Mouse (Mus musculus): Measurements from ENCODE around the gene Chmp6.

Gene Chmp6

GRCm38 (mm10) chr11:119937216-119937615 lies 24.0 kb downstream of the Chmp6 start:
- DNase-seq (ENCODE audit: low read depth, low spot score), result no peak

GRCm38 (mm10) chr11:119937772-119938502 lies 24.7 kb downstream of the Chmp6 start:
- DNase-seq (ENCODE audit: low read depth, low spot score), result no peak

- no peak for DNase-seq (ENCODE audit: low read depth, low spot score)
These were observed 26.0 kb downstream of the Chmp6 start for GRCm38 (mm10) chr11:119939073-119939710.

- no peak for DNase-seq (ENCODE audit: low read depth, low spot score)
These were observed 26.5 kb downstream of the Chmp6 start for GRCm38 (mm10) chr11:119939711-119940106.

- DNase-seq (ENCODE audit: low read depth, low spot score), result no peak
These were observed 26.9 kb downstream of the Chmp6 start for GRCm38 (mm10) chr11:119940142-119940541.

GRCm38 (mm10) chr11:119941794-119942193 lies 28.6 kb downstream of the Chmp6 start:
- no peak for DNase-seq (ENCODE audit: low read depth, low spot score)

GRCm38 (mm10) chr11:119942201-119942726 lies 29.0 kb downstream of the Chmp6 start:
- DNase-seq (ENCODE audit: low read depth, low spot score), result no peak

- DNase-seq (ENCODE audit: low read depth, low spot score), result peak; percentile 99
These were observed 29.6 kb downstream of the Chmp6 start, which contains the start of gene Baiap2 for GRCm38 (mm10) chr11:119942727-119943427. Gene Baiap2 (plus strand): TSS chr11:119942763.

GRCm38 (mm10) chr11:119943428-119943988 lies 30.3 kb downstream of the Chmp6 start:
- peak; percentile 56 for DNase-seq (ENCODE audit: low read depth, low spot score)

- DNase-seq (ENCODE audit: low read depth, low spot score), result no peak
These were observed 32.1 kb downstream of the Chmp6 start for GRCm38 (mm10) chr11:119945343-119945742.

GRCm38 (mm10) chr11:119947426-119947825 lies 34.2 kb downstream of the Chmp6 start:
- DNase-seq (ENCODE audit: low read depth, low spot score), result no peak

GRCm38 (mm10) chr11:119947897-119948296 lies 34.7 kb downstream of the Chmp6 start:
- no peak for DNase-seq (ENCODE audit: low read depth, low spot score)

GRCm38 (mm10) chr11:119948305-119948704 lies 35.1 kb downstream of the Chmp6 start:
- no peak for DNase-seq (ENCODE audit: low read depth, low spot score)

GRCm38 (mm10) chr11:119948803-119949202 lies 35.6 kb downstream of the Chmp6 start:
- DNase-seq (ENCODE audit: low read depth, low spot score), result no peak

GRCm38 (mm10) chr11:119950535-119950934 lies 37.3 kb downstream of the Chmp6 start:
- no peak for DNase-seq (ENCODE audit: low read depth, low spot score)

GRCm38 (mm10) chr11:119951326-119951725 lies 38.1 kb downstream of the Chmp6 start:
- DNase-seq (ENCODE audit: low read depth, low spot score), result no peak

- DNase-seq (ENCODE audit: low read depth, low spot score), result no peak
These were observed 39.4 kb downstream of the Chmp6 start for GRCm38 (mm10) chr11:119952429-119953224.

GRCm38 (mm10) chr11:119954233-119954632 lies 41.0 kb downstream of the Chmp6 start:
- DNase-seq (ENCODE audit: low read depth, low spot score), result no peak

GRCm38 (mm10) chr11:119954749-119955337 lies 41.6 kb downstream of the Chmp6 start:
- no peak for DNase-seq (ENCODE audit: low read depth, low spot score)

- no peak for DNase-seq (ENCODE audit: low read depth, low spot score)
These were observed 42.2 kb downstream of the Chmp6 start for GRCm38 (mm10) chr11:119955432-119955831.

- no peak for DNase-seq (ENCODE audit: low read depth, low spot score)
These were observed 43.3 kb downstream of the Chmp6 start for GRCm38 (mm10) chr11:119956590-119956989.

Measured in CD4-positive helper T cell, adult 2 months (primary cell).